Mouse (Mus musculus): Measurements from ENCODE around the gene Syn3. TPM values are rescaled to one million over a fixed set of nuclear protein-coding genes. Genes with fewer than 3 reads are reported as not detected.

The Syn3 gene
- polyA plus RNA-seq, 1 experiment: 9.5 TPM

DNA sequence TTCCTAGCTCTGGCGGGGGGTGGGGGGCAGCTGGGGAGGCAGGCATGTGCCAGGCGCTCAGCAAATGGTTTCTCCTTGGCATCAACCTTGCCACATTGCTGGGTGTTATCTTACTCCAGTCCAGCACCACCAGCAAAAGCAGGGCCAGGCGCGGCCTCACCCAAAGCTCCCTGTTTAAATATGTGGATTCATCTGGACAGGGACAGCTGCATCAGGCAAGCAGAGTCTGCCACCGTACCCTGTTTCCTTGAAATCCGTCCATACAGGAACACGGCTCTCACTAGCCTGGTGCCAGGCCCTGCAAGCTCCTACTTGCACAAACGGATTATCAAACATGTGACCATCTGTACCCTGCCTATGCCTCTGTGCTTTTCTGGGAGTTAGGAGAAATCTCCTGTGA, 177.5 kb downstream of the Syn3 start:
- 61% methylated on average over 8 of the region's 8 CpGs for whole genome bisulfite sequencing
- no peak overlapping the region for H3K27ac ChIP-seq (ENCODE audit: insufficient read depth, low read length)

DNA sequence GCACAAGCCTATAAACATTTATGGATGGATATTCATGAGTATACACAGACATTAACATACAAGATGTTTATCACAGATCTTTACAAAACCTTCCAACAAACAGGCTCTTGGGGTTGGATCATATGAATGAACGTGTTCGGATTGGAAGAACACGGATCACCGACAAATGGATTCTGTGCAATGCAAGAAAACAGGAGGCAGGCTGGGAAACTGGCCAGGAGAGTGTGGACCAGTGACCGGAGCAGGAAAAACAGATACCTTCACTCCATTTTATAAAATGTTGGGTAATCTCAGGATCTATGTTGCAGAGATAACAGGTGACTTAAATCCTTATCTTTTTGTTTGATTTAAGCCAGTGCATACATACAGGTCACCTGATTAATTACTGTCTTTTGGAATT, 178.5 kb downstream of the Syn3 start:
- Histone ChIP-seq H3K27ac (ENCODE audit: insufficient read depth, low read length) (no peak overlapping the region), H3K4me1 (ENCODE audit: control insufficient read depth, insufficient read depth, low read length) (peaks cover 24% of the 10 kb centered on the region), H3K27me3 (ENCODE audit: control insufficient read depth, insufficient read depth, low read length) (no peaks in the 10 kb centered on the region), H3K4me3 (replicated peaks; ENCODE audit: insufficient read depth, low read depth, low read length) (no peak overlapping the region)
- TF ChIP-seq POLR2A (IDR thresholded peaks at IDR 0.05; ENCODE audit: borderline replicate concordance, insufficient read depth, low read length): no peak
- TF ChIP-seq CTCF (IDR thresholded peaks at IDR 0.05; ENCODE audit: borderline replicate concordance, insufficient read depth, low read depth, low read length): no peak
- WGBS: 76% methylated on average over 5 of the region's 5 CpGs
- DNase-seq: no peak

More for the DNA sequence above, 177.5 kb downstream of the Syn3 start:
- peaks cover 24% of the 10 kb centered on the region for H3K4me1 ChIP-seq (ENCODE audit: control insufficient read depth, insufficient read depth, low read length)
- DNase-seq: no peak
- TF ChIP-seq POLR2A (IDR thresholded peaks at IDR 0.05; ENCODE audit: borderline replicate concordance, insufficient read depth, low read length): no peak
- no peak for TF ChIP-seq CTCF (IDR thresholded peaks at IDR 0.05; ENCODE audit: borderline replicate concordance, insufficient read depth, low read depth, low read length)
- no peaks in the 10 kb centered on the region for H3K27me3 ChIP-seq (ENCODE audit: control insufficient read depth, insufficient read depth, low read length)
- no peak overlapping the region for H3K4me3 ChIP-seq (replicated peaks; ENCODE audit: insufficient read depth, low read depth, low read length)

DNA sequence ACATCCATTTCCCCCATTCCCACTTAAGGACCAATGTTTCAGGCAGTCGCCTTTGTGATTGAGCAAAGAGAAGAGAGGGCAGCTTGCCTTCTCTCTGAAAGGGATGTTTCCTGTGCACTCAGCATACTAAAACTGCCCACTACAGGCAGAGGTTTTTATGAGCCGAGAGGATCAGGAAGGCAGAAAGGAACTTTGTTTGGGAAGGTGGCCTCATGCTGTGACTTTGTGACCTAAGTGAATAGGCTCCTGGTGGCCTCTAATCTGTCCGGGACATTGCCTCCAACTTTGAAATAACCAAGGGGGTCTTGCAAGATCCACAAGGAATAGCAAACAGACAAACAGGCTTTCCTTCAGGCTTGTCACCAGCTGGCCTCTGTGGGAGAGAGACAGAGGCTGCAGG, 179.2 kb downstream of the Syn3 start:
- no peak for DNase-seq
- H3K4me3 ChIP-seq (replicated peaks; ENCODE audit: insufficient read depth, low read depth, low read length): no peak overlapping the region
- H3K27ac ChIP-seq (ENCODE audit: insufficient read depth, low read length): no peak overlapping the region
- TF ChIP-seq POLR2A (IDR thresholded peaks at IDR 0.05; ENCODE audit: borderline replicate concordance, insufficient read depth, low read length) (no peak), CTCF (IDR thresholded peaks at IDR 0.05; ENCODE audit: borderline replicate concordance, insufficient read depth, low read depth, low read length) (no peak)
- H3K27me3 ChIP-seq (ENCODE audit: control insufficient read depth, insufficient read depth, low read length): no peaks in the 10 kb centered on the region
- 71% methylated on average over 3 of the region's 3 CpGs for whole genome bisulfite sequencing
- H3K4me1 ChIP-seq (ENCODE audit: control insufficient read depth, insufficient read depth, low read length): peaks cover 24% of the 10 kb centered on the region

DNA sequence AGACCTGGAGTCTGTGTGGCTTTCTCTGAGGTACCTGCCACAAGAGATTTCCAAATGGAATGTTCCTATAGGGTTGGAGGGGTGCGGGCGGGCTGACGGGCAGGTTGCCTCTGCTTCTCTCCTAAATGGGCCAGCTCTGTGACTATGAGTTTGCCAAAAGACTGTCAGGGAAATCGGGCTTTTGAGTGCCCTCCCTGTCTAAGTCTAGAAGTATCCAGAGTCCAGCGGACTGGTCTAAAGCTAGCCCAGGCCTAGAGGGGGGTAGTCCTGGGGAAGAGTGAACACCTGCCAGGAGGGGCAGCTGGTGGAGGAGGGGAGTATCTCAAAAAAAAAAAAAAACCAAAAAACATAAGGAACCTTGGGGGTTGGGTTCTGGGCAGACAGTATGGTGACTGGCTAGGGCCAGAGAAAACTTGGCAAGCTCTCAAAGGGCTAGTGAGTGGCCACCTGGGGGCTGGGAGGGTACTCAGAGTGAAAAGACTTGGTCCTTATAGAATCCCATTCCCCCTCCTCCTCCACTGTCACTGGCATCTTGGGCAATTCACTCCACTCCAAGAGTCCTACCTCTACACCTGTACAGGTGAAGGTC, 180.1 kb downstream of the Syn3 start:
- no peak for DNase-seq
- H3K27me3 ChIP-seq (ENCODE audit: control insufficient read depth, insufficient read depth, low read length): no peaks in the 10 kb centered on the region
- no peak overlapping the region for H3K4me3 ChIP-seq (replicated peaks; ENCODE audit: insufficient read depth, low read depth, low read length)
- no peak overlapping the region for H3K27ac ChIP-seq (ENCODE audit: insufficient read depth, low read length)
- no peak for TF ChIP-seq CTCF (IDR thresholded peaks at IDR 0.05; ENCODE audit: borderline replicate concordance, insufficient read depth, low read depth, low read length)
- no peak for TF ChIP-seq POLR2A (IDR thresholded peaks at IDR 0.05; ENCODE audit: borderline replicate concordance, insufficient read depth, low read length)
- WGBS: 34% methylated on average over 5 of the region's 5 CpGs
- peaks cover 24% of the 10 kb centered on the region for H3K4me1 ChIP-seq (ENCODE audit: control insufficient read depth, insufficient read depth, low read length)

DNA sequence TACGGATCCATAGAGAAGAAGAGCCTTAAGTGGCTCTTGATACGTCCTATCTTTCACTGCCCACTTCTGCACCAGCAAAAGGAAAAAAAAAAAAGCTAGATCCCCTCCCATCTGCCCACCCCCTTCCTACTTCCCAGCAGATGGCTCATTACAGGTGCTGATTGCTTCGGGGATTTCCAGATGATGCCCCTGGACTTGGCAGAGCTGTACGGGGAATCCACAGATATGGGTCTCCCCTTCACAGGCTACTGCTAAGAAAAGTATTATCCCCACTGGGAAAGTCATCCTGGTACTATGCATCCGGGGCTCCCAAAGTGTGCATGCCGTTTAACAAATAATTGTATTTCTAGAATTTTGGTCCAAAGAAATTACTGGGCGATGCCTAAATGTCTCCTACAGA, 181.1 kb downstream of the Syn3 start:
- Histone ChIP-seq H3K4me3 (replicated peaks; ENCODE audit: insufficient read depth, low read depth, low read length) (no peak overlapping the region), H3K4me1 (ENCODE audit: control insufficient read depth, insufficient read depth, low read length) (peaks cover 18% of the 10 kb centered on the region), H3K27ac (ENCODE audit: insufficient read depth, low read length) (no peak overlapping the region), H3K27me3 (ENCODE audit: control insufficient read depth, insufficient read depth, low read length) (no peaks in the 10 kb centered on the region)
- no peak for DNase-seq
- WGBS: 88% methylated on average over 7 of the region's 7 CpGs
- TF ChIP-seq CTCF (IDR thresholded peaks at IDR 0.05; ENCODE audit: borderline replicate concordance, insufficient read depth, low read depth, low read length) (no peak), POLR2A (IDR thresholded peaks at IDR 0.05; ENCODE audit: borderline replicate concordance, insufficient read depth, low read length) (no peak)

DNA sequence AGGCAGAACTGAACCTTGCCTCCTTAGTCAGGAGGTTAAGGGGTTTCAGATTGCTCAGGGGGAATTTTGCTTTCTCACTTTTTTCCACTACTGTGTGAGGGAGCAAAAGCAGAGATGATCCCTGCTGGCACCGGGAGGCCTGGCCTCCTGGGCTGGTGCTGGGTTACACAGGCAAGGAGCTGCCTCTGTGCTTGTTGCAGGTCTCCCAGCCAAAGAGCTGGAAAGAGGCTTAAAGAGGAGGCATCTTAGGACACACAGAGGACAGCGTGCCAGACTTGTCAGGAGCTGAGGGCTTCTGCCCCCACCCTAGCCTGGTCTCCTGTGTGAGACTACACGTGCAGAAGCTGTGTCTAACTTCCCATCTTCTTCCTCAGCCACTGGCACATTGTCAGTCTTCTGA, 183.2 kb downstream of the Syn3 start:
- Histone ChIP-seq H3K4me1 (ENCODE audit: control insufficient read depth, insufficient read depth, low read length) (peaks cover 6% of the 10 kb centered on the region; the same call in 1 of the 2 replicates), H3K4me3 (replicated peaks; ENCODE audit: insufficient read depth, low read depth, low read length) (no peak overlapping the region), H3K27me3 (ENCODE audit: control insufficient read depth, insufficient read depth, low read length) (no peaks in the 10 kb centered on the region), H3K27ac (ENCODE audit: insufficient read depth, low read length) (no peak overlapping the region)
- TF ChIP-seq CTCF (IDR thresholded peaks at IDR 0.05; ENCODE audit: borderline replicate concordance, insufficient read depth, low read depth, low read length) (no peak), POLR2A (IDR thresholded peaks at IDR 0.05; ENCODE audit: borderline replicate concordance, insufficient read depth, low read length) (no peak)
- 67% methylated on average over 3 of the region's 3 CpGs for WGBS
- DNase-seq: no peak

DNA sequence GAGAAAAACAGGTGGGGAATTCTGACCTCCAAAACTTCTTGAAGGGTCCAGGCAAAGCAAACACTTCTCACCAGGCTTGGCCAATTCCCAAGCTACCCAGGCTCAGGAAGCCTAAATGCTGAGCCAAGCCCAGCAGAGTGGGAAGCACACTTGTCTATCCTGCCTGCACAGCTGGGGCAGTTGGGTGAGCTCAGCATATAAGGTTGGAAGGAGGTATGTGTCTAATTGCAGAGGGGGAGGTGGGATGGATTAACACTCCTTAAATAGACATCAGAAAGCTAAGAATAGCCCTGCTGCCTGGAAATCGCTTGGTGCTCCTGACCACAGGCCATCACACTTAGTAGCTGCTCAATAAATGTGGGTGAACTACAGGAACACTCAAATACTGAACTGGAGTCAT, 185.2 kb downstream of the Syn3 start:
- Histone ChIP-seq H3K4me1 (ENCODE audit: control insufficient read depth, insufficient read depth, low read length) (peaks cover 2% of the 10 kb centered on the region; the same call in 1 of the 2 replicates), H3K27me3 (ENCODE audit: control insufficient read depth, insufficient read depth, low read length) (no peaks in the 10 kb centered on the region), H3K27ac (ENCODE audit: insufficient read depth, low read length) (no peak overlapping the region), H3K4me3 (replicated peaks; ENCODE audit: insufficient read depth, low read depth, low read length) (no peak overlapping the region)
- no peak for DNase-seq
- WGBS: 71% methylated on average over 1 of the region's 1 CpGs
- TF ChIP-seq POLR2A (IDR thresholded peaks at IDR 0.05; ENCODE audit: borderline replicate concordance, insufficient read depth, low read length) (no peak), CTCF (IDR thresholded peaks at IDR 0.05; ENCODE audit: borderline replicate concordance, insufficient read depth, low read depth, low read length) (no peak)

DNA sequence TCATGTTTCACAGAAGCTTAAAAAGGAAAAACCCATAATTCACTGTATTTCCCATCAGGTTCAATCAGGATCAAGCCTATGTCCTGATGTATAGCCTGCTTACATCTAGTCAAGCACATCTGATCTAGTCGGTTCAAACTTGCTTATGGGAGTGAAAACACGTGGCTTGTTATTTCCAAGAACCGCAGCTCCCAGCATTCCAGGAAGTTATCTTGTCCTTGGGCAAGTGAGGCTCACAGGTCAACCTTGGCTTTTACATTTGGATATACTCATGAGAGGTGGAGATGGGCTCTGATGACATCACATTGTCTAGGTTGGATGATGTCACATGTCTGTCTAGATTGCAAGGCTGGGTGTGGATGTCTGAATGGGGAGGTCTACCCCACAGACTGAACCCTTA, 185.7 kb downstream of the Syn3 start:
- no peaks in the 10 kb centered on the region for H3K27me3 ChIP-seq (ENCODE audit: control insufficient read depth, insufficient read depth, low read length)
- no peak overlapping the region for H3K27ac ChIP-seq (ENCODE audit: insufficient read depth, low read length)

More for the DNA sequence above, 185.7 kb downstream of the Syn3 start:
- 90% methylated on average over 3 of the region's 3 CpGs for WGBS
- Histone ChIP-seq H3K4me1 (ENCODE audit: control insufficient read depth, insufficient read depth, low read length) (no peaks in the 10 kb centered on the region; the same call in 1 of the 2 replicates), H3K4me3 (replicated peaks; ENCODE audit: insufficient read depth, low read depth, low read length) (no peak overlapping the region)
- no peak for DNase-seq
- TF ChIP-seq CTCF (IDR thresholded peaks at IDR 0.05; ENCODE audit: borderline replicate concordance, insufficient read depth, low read depth, low read length): no peak
- TF ChIP-seq POLR2A (IDR thresholded peaks at IDR 0.05; ENCODE audit: borderline replicate concordance, insufficient read depth, low read length): no peak
